Mouse (Mus musculus) 3134 (cell line): Measurements from ENCODE around the gene Ankrd23.
"Not testable (repeated sequence)": the region's sequence is repeated elsewhere in the genome, so short reads cannot be mapped to it uniquely, and the experiment has no call there.

Experiments
- DNase-seq: peaks from one replicate; pipeline ENCODE4 v3.0.0-alpha.2; 2011; ENCODE audit warnings: low spot score; ENCODE audit not compliant: insufficient read length; ENCODE audit errors: extremely low read depth

Gene Ankrd23

GRCm38 (mm10) chr1:36536783-36537182 is at the start of gene Ankrd23:
TSS of gene Ankrd23 (minus strand) at chr1:36536883.
- DNase-seq, result not testable (repeated sequence)

- DNase-seq, result no peak
Measured at GRCm38 (mm10) chr1:36586288-36586687, 49.6 kb upstream of the Ankrd23 start.

GRCm38 (mm10) chr1:36583408-36584116 is 46.9 kb upstream of the Ankrd23 start:
- DNase-seq, result no peak

- DNase-seq, result no peak
Measured at GRCm38 (mm10) chr1:36582211-36582610, 45.5 kb upstream of the Ankrd23 start.

- DNase-seq, result no peak
Measured at GRCm38 (mm10) chr1:36581260-36581659, 44.6 kb upstream of the Ankrd23 start.

GRCm38 (mm10) chr1:36580384-36581207 is 43.9 kb upstream of the Ankrd23 start:
- DNase-seq, result no peak

- DNase-seq, result no peak
Measured at GRCm38 (mm10) chr1:36579974-36580383, 43.3 kb upstream of the Ankrd23 start.

- DNase-seq, result no peak
Measured at GRCm38 (mm10) chr1:36576991-36577675, 40.5 kb upstream of the Ankrd23 start.

- DNase-seq, result no peak
Measured at GRCm38 (mm10) chr1:36575347-36575746, 38.7 kb upstream of the Ankrd23 start.

- no peak for DNase-seq
Measured at GRCm38 (mm10) chr1:36574196-36574955, 37.7 kb upstream of the Ankrd23 start.

GRCm38 (mm10) chr1:36573524-36573923 is 36.8 kb upstream of the Ankrd23 start:
- no peak for DNase-seq

- no peak for DNase-seq
Measured at GRCm38 (mm10) chr1:36572709-36573108, 36.0 kb upstream of the Ankrd23 start.

GRCm38 (mm10) chr1:36572140-36572700 is 35.5 kb upstream of the Ankrd23 start:
- DNase-seq, result no peak

- no peak for DNase-seq
Measured at GRCm38 (mm10) chr1:36571627-36572026, 34.9 kb upstream of the Ankrd23 start.

GRCm38 (mm10) chr1:36570320-36570719 is 33.6 kb upstream of the Ankrd23 start:
- no peak for DNase-seq

- no peak for DNase-seq
Measured at GRCm38 (mm10) chr1:36569694-36570276, 33.1 kb upstream of the Ankrd23 start.

GRCm38 (mm10) chr1:36568776-36569175 is 32.1 kb upstream of the Ankrd23 start:
- no peak for DNase-seq

GRCm38 (mm10) chr1:36567818-36568603 is 31.3 kb upstream of the Ankrd23 start:
- DNase-seq, result no peak

GRCm38 (mm10) chr1:36566425-36566824 is 29.7 kb upstream of the Ankrd23 start:
- no peak for DNase-seq
